Mouse (Mus musculus) right cerebral cortex, postnatal 10 days (tissue): ENCODE measurements around the gene Gm20388.

Source experiments
- DNase-seq, 2 experiments: peaks; one replicate each; pipeline ENCODE4 v3.0.0; 2021; ENCODE audit warnings: low spot score in 2 of 2

Gene Gm20388

GRCm38 (mm10) chr8:123678390-123678789 lies 3767.7 kb downstream of the Gm20388 start:
- DNase-seq = no peak

GRCm38 (mm10) chr8:123682073-123682761 lies 3771.6 kb downstream of the Gm20388 start:
- no peak for DNase-seq

GRCm38 (mm10) chr8:123683321-123683720 lies 3772.7 kb downstream of the Gm20388 start:
- DNase-seq = no peak

DNA sequence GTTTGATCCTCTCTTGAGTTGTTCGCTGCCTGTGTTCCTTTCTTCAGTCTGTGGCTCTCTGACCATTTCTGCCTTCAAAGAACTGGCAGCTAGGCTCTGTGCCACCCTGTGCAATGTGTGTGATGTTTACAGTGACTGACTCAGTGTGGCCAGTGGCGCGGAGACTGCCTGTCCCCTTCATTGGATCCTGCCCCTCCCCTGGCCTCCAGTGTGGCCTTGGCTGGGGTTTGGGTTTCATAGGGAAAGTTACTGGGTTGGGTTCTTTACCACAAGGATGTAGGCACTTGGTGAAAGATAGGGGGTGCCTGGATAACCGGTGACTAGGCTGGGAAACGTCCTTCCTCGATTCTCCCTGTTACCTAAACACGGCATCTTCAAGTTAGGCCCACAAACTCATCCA lies 3774.2 kb downstream of the Gm20388 start:
- no peak for DNase-seq

GRCm38 (mm10) chr8:123685477-123685876 lies 3774.8 kb downstream of the Gm20388 start:
- no peak for DNase-seq

- no peak for DNase-seq
These were observed 3777.2 kb downstream of the Gm20388 start for GRCm38 (mm10) chr8:123687826-123688225.

- no peak for DNase-seq
These were observed 3781.7 kb downstream of the Gm20388 start for GRCm38 (mm10) chr8:123692165-123692962.

DNA sequence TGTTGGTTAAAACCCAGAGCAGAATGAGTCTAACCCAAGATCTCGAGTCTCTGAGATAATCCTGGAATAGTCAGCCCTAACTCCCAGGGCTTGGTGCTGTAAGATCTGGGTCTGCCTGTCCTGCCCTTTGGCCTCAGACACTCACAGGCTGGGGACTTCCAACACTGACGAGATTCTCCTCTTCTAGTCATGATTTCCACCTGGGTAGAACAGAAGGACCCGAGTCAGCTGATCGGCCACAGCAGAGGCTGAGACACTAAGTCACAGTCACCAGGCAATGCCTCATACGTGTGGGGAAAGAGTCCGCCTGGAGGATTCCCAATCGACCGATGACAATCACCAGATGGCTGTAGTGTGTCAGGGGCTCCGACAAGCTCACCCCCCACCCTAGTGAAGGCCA lies 3785.5 kb downstream of the Gm20388 start:
- no peak for DNase-seq

DNA sequence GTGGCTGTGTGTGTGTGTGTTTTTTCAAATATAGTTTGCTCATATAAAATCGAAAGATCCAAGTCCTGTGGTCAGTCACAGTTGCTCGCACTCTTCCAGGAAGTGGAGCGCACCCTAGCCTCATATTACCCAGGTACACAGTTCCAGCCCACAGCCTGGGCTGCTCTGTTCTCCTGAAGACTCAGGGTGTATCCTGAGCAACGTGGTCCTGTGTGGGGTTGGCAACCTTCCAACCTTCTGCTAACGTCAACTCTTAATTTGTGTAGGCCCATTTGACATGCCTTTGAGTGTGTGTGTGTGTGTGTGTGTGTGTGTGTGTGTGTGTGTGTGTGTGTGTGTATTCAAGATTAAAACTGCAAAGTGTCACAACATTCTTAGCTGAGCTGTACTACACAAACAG lies 3786.7 kb downstream of the Gm20388 start:
- DNase-seq = no peak

DNA sequence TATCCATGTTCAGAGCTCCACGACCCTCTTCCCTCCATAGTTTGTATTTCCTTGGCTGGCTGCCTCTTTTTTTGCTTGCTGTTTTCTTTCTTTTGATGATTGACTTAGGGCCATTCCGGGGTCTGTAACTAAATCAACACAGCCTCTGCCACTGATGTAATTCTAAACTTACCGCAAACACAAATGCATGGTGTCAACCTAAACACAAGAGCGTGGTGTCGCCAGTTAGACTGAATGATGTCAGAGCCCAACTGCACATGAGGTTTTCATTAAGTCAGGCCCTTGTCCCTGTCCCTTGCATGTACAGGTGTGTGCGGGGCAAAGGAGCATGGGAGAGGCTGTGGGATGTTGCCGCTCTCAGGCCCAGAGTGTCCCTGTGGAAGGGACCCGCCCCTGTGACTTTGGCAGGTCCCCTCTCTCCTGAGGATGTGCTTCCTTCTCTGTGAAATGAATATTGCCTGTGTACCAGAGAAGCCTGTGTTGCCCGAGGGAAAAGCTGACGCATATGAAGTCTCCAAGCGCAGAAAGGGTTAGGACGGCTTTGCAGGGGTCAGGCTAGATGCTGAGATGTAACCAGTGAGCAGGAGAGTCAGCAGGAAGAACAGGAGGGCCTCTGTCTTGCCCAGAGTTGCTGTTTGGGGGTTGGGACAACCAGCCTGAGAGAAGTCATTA lies 3789.9 kb downstream of the Gm20388 start:
- DNase-seq = no peak

DNA sequence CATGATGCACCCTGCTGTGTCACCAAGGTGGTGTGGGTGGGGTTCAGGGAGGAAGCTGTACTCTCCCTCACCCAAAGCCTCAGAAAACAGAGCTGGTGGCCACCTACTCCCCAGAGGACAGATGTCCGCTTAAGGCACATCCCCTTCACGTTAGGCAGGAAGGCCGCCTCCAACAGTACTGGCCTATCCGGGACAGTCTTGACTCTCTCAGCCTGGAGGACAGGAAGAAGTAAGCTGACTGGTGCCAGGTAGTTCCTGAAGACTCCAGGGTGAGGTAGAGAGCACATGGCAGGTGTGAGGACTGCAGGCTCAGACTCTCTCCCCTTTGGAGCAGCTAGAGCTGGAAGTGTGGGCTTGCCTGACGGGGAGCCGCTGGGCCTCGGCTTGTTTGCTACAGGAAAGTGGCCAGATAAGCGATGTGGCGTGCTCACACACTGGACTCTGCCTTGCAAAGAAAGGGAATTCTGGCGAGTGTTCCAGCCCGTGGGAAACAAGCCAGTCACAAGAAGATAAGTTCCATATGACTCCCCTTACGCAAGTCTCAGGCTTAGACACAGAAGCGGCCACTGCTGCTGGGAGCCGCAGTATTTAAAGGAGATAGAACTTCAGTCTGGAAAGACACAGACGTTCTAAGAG lies 3791.4 kb downstream of the Gm20388 start:
- DNase-seq = peak; percentile 63

- DNase-seq = no peak
These were observed 3794.7 kb downstream of the Gm20388 start for GRCm38 (mm10) chr8:123705376-123705775.

GRCm38 (mm10) chr8:123707137-123707536 lies 3796.5 kb downstream of the Gm20388 start:
- no peak for DNase-seq

GRCm38 (mm10) chr8:123708729-123709128 lies 3798.1 kb downstream of the Gm20388 start:
- DNase-seq = no peak

DNA sequence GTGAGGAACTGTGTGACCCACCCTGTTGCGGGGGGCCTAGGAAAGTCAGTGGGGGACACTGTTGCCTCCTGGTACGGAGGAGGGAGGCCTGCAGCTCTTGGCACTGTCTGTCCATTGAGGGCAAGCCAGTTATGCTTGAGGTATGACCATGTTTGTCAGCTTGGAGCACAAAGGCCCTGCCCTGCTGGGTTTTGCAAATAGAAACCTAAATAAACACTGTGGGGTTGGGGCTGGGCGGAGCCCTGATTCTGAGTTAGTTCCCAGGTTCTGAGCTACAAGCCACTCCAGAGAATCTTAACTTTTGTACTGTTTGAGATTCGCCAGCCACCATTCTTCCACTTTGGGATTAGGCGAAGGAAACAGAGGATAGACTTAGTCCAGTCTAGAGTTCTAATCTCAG lies 3799.7 kb downstream of the Gm20388 start:
- no peak for DNase-seq

- DNase-seq = no peak
These were observed 3803.8 kb downstream of the Gm20388 start for GRCm38 (mm10) chr8:123714451-123714850.

- DNase-seq = peak; percentile 50 to 53
These were observed 3805.4 kb downstream of the Gm20388 start for GRCm38 (mm10) chr8:123715916-123716592.

- DNase-seq = no peak
These were observed 3806.5 kb downstream of the Gm20388 start for GRCm38 (mm10) chr8:123717104-123717503.

DNA sequence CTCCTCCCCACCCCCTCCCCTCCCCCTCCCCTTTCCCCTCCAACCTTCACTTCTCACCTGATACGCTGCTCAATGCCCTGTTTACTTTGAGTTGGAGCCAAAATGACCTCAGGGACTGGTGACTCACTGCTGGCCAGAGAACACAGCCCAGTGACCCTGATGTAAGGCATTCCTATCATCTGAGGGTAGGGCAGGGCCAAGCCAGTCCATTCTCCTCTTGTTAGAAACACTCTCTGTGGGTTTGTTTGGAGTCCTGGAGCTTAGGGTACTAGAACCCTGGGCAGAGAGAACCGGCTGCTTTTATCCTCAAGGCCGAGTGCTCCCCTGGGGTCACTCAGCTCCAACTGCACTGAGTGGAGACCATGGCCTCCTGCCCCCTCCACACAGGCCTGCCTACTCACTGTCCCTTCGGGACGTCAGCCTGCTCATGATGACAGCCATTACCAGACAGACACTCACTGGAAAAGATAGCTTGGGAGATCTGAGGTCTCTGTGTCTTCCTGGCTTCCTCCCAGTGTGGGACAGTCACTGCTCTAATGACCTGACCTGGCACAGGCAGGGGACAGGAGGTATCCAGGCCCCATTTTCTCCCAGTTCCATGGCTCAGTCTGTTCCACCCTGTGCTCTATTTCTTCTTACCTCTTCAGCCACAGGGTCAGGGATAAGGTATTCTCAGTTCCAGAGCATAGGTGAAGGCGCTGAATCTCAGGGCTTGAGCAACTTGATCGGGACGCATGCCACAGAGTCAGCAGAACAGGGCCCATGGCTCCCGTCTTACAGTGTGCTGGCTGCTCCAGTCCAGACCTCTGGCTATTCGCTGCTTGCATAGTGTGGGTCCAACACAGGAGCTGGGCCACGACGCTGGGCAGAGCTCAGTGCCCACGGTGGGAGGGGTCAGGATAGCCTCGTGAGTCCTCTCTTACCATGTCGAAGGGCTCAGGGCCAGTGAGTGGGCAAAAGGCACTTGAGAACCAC lies 3807.2 kb downstream of the Gm20388 start:
- no peak for DNase-seq

DNA sequence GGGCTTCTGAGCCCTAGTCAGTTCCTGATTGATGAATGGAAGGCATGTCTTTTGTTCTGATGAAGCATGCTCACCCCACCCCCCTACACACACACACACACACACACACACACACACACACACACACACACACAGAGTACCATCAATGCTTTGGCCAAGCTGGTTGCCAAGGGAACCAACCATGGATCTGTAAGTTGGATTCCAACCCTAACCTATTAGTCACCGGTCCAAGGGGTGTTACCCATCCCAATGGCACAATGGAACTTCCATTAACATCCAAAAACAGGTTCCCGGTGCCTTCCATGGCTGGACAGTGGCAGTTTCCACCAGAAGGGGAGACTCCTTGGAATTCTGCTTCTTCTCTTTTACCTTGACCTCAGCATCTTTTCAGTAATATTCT lies 3808.1 kb downstream of the Gm20388 start:
- no peak for DNase-seq
